Mouse (Mus musculus) kidney, adult 18-20 months (tissue): ENCODE results near the gene Prkce.

Source experiments
- DNase-seq: peaks from one replicate; pipeline ENCODE4 v3.0.0; 2021

Gene Prkce

DNA sequence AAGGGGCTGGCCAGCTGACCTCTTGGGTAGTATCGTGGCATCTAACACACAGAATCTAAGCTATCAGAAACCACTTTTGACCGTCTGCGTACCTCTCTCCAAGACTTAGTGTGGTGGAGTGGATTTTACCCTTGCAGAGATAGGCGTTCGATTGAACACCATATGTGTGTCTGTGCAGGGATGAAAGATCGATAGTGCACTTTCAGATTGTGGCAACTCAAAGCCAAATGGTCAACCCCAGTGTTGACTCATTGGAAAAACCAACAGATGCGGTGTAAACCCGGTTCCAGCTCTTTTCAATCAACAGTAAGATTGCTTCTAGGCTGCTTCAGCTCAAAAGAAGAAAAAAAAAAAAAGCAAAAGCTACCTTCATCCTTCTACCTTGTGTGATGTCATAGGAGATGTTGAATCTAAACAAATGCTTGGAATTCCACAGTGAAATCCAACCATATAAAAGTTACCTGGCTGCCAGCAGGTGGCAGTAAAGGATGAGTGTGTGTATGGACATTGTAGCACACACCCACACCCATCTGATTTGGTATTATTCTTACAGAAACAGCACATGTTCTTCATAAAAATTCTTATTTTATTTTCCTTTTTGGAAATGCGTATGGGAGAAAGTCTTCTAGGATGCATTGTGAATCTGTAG is 328.7 kb downstream of the Prkce start:
- DNase-seq = peak; percentile 47

DNA sequence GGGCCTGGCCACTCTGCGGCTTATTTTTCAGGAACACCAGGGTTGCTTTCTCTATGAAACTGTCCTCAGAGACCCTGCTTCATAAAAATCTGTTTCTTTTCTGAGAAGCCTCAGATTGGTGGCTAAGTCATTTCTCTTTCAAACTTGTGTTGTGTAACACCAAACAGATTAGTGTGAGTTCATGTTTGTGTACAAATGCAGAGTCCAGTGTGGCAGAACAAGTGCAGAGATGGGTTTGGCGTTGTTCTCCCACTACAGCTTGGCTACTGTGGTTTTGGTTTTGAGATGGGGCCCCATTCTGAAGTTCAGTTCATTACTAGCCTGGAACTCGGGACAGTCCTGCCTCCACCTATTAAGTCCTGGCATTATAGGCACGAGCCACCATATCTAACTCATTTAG is 329.7 kb downstream of the Prkce start:
- no peak for DNase-seq

DNA sequence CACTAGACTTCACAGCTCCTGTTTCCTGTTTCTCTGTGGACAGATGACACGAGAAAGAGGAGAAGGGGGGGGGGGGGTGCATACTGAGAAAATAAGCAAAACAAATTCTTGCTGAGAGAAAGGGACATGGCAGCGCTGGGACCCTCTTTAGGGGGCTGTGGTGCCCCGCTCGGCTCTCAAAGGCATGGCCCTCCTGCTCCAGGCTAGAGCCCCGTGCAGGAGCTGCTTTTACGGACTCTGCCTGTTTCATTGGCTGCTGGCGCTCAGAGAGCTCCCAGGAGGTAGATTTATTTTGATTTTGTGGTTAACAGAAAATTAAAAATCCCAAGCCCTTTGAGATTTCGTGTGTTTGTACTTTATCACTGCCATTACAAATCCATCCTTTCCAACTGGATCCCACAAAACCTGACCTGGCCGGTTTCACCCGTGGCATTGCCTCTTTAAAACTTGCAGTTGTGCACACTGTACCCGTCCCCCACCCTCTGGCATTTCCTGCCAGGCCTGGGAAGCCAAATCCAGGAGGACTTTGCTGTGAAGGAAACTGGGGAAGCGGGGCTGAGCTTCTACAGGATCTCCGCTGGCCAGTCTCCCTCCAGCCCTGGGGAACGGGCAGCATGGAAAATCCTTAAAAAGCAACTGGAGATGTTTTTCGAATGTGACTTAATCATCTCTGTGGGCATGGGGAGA is 331.9 kb downstream of the Prkce start:
- peak; percentile 60 for DNase-seq

DNA sequence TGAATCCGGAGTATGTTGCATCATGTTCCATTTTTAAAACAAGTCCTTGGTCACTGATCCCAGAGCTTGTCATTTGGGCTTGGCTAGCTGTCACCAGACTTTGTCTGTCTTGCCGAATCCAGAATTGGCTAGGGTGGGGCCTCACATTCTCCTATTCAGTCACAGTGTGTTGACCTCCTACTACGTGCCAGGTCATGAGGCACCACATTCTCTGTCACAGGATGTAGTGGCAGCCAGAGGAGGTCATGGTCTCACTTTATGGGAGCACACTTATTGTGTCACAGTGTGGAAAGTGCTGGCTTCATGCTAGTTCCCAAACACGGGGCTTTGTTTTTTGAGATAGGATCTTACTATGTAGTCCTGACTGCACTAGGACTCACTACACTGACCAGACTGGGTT is 333.8 kb downstream of the Prkce start:
- no peak for DNase-seq

DNA sequence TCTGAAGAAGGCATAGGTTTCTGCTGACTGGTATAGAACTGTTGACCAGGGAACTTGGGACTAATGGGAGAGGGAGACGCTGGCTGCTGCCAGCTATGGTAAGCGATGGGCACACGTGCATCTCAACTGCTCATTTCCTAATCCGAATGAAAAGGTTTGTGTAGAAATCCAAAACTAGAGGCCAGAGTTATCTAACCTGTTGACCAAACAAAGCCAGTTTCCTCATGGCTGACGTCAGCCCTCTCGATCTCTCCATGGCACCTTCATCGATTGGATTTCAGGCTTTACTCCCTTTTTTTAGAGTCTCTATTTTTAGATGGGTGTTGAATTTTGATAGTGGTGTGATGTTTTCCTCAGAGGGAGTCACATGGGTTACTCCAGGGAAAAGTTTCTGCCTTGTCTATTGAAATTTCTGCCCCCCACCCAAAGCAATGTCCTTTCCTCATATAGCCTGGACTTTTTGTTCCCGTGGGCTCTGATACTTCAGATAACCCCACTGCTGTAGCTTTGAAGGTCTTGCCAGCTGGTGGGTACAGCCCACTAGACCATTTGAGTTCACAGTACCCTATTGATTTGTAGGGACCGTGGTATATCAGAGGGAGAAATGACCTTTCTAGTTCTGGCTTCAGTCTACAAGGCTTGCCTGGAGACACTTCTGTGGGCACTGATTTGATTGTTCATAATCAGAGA is 335.8 kb downstream of the Prkce start:
- no peak for DNase-seq

DNA sequence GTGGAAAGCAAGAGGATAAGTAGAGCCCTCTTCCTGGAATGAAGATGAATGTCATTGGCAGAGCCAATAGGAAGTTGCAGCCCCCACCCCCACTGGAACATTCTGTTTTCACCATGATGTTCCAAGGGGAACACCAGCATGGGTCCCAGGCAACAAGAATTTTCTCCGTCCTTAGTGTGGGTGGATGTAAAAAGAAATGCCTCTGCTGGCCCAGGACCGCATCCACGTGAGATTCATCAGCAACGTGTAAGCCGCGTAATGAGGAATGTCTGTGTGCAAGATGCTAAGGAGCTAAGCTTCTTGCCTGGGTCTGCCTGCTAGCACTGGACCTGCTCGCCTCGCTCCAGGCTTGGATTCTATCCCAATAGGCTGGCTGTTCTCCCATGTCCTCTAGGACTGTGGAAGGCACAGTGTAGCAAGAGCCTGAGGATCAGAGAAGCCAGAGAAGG is 337.6 kb downstream of the Prkce start, which contains the start of gene Gm10309:
Gene Gm10309 (minus strand): TSS at position 50 of the 449 bp plus-strand sequence.
- DNase-seq = peak; percentile 24

DNA sequence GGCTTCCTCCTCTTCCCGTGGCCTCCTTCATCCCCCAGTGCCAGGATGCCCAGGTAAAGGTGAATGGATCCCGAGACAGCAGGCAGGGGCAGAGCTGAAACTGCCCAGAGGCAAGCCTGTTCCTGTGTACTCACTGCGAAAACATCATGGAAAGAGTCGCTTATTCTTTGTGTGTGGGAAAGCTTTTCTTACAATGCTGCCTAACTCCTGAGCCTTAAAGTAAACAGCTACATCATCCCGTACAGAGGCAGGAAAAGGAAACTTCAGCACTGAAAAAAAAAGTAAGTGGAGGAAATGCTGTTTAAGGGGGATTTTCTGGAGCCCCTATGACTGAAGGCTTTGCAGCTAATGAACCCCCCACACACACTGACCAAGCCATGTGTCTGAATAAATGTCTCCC is 339.3 kb downstream of the Prkce start:
- no peak for DNase-seq

DNA sequence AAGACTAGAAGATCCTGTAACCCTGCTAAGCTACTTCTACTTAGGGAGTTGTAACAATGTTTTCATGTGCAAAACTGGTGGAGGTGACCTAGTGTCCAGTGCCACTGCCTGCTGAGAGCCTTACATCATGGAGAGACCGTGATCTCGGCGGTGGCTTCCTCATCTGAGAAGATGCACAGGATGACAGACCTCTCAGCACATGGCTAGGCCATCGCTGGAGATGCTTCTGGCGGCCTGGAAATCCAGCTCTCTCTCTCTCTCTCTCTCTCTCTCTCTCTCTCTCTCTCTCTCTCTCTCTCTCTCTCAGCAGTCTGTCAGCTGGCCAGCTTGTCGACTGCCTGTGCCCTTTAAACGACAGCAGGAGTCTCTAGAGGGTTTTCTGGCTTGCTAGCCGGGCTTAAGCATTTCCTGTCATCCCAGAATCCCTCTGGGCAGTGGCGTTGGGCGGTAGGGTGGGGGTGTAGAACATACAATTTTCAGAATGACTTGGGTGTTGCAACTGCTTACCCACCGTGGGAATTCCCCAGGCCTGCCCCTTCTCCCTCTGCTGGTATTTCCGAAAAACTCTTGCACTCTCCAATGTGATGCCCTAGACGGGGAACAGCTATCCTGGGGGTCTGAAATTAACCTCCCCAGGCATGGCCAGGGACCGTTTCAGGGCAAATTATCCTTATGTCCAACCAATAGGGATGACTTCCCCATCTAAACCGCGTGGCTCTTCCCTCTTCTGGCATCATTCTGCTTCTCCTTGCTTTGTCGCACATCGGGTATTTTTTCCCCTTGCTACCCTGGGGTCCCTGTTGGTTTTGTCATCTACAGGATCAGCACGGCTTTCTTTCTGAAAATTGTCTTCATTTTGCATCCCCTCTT is 340.0 kb downstream of the Prkce start:
- peak; percentile 49 for DNase-seq

DNA sequence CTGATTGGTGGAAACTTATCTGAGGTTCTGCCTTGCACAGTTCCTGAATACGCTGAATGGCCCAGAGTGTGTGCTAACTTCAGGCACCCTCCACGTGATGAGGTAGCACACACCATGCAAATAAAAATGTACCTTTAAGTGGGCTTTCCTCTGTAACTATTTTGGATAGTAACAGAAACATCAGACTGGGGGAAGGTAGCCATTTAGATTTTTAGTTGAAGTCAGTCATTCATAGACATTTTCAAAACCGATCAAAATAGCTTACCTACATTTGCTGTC is 340.6 kb downstream of the Prkce start:
- no peak for DNase-seq

DNA sequence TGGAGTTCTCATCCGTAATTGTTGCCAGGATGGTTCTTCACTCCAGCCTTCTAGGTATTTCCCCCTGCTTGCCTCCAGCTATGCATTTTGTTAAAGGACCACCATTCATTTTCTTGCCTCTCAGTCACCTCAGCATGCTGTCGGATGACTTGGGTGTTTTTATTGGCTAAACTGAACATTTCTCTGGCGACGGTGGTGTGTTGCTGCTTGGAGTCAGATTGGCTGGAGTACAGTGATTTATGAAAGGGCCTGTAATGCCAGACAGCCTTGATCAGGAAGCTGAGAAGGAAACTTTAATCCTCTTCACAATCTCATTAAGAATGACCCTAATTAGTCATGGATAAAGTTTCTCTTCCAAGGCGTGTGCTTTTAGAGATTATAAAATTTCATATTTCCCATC is 342.3 kb downstream of the Prkce start:
- no peak for DNase-seq

DNA sequence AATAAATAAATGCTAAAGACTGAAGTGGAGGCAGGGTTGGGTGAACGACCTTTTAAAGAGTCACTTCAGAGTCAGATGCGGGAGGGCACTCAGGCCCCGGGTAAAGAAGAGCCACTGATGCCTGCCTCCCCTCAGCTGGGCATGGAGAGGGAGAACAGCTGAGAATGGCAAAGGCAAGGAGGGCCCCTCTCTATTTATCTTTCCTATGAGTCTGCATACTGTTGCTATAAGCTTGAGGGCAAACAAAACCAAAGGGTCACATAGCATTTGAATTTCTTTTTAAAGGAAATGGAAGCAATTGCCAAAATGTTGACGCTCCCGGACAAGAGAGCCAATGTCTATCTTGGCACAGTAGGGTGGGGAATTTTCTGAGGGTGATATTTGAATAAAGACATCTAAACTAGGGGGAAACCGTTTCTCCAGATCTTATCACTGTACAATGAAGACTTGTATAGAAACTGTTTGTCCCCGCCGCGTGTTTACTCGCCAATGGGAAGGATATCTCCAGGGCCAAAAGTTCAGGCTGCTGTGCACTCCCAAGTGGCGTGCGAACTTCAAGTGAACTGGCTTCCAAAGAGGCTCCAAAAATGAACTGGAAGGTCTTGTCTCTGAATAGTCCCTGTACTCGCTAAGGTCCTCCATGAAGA is 347.5 kb downstream of the Prkce start:
- no peak for DNase-seq

DNA sequence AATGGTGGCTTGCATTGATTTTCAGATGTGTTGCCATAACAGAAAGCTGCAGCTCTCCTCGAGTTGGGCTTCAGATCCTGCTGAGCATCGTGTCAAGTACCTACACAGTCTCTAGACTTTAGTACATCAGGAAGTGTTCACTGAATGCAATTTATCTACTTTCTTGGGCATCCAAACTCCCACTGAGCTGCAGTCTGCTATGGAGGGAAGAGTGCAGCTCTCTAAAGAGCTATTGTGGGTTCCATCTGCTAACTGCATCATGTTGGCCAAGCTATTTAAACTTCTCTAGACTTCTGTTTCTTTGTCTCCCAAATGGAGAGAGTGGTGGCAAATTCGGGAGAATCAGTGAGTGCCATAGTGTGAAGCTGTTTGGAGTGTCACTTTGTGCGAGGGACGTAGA is 349.0 kb downstream of the Prkce start:
- no peak for DNase-seq

DNA sequence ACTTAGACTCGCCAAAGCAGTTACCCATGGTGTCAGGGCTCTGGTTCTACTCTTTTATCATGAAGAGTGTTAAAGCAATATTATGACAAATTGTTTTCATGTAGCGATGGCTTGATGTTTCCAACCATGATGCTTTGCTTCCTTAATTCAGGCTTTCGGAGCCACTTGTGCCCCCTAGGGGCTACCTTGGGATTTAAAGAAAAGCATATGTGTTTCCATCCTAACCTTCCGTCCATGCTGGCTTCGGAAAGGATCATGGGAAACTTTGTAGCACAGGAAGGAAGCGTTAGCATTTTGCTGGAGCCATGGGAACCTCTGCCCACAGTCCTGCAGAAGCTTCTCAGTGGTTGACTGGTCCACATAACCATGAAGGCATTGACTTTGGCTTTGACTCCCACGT is 351.0 kb downstream of the Prkce start:
- DNase-seq = no peak

DNA sequence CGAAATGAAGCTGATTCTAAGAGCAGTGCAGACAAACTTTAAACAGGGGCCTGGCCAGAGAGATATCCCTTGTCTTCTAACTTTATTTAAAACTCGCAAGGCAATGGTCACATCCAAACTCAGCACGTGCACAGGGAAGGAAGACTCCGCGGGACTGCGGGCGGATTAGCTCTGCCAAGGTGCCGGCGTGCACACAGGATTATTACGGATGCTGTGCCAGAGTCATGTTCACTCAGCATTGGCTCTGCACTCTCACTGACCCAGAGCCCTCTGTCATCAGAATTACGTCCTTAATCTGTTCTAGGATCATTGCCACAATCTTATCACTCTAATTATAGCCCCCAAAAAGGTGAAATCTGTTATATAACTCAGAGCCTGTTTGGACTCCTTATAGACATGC is 353.7 kb downstream of the Prkce start:
- no peak for DNase-seq

DNA sequence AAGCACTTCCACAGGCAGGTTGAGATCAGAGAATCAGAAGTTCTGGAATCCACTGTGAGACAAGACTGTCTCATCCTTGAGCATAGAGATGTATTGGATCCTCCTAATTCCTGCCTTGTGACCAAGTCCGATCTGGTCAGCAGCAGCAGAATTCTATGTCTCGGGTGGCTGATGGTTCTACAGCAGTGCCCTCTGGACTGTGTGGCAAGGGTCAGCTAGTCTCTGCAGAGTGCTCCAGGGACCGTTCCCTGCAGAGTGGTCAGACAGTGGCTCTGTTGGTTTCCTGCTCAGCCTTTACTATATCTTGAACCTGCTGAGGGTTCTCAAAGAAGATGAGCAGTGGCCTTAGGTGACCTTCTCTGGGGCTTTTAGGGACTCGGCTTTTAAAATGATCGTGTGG is 355.1 kb downstream of the Prkce start:
- DNase-seq = no peak

DNA sequence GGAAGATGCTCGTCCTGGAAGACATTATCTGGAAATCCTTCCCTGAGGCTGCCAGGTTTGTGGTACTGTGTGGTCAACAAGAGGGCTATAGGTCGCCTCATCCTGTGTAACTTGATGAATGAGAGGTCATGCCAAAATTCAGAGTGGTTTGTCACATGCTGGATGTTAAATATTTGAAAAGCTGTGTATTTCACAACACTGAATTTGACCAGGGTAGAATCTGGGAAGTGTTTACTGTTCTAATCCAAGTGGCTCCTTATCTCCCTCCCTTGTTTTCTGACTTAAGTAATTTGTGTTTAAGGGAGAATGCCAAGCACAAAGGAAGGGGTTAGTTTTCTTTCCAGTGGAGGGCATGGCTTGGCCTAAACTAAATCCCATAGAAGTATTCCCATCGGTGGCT is 355.8 kb downstream of the Prkce start:
- DNase-seq = no peak

DNA sequence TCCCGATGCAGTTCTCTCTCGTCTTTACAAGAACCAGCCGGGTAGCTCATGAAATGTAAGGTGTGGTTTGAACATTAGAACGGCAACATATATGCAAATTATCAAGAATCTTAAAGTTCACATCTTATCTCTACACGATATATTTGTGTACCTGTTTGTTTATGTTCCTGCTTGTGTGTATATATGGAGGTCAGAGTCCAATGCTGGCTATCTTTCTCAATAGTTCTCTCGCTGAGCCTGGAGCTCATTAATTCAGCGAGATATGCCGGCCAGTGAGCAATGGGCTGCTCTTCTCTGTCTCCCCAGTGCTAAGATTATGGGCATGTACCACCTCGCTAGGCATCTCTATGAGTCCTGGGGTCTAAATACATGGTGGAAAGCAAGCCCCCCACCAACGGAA is 356.3 kb downstream of the Prkce start:
- DNase-seq = no peak

DNA sequence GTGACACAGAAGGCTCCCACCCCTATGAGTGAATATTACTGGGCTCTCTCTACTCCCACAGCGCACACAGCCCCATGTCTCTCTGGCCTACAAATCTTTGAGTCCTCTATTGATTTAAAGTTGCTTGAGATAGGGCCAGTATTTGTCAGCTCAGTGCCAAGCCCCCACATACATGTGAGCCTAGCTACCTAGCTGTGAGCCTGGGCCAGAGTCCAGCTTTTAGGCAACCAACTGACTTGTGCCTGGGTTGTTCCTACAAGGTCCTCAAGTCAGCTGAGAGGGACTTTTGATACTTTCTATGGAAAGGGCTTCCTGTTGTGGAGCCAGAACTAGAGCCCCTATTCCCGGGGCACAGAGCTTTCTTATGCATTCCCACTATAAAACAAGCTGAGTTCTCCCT is 357.5 kb downstream of the Prkce start:
- DNase-seq = no peak

DNA sequence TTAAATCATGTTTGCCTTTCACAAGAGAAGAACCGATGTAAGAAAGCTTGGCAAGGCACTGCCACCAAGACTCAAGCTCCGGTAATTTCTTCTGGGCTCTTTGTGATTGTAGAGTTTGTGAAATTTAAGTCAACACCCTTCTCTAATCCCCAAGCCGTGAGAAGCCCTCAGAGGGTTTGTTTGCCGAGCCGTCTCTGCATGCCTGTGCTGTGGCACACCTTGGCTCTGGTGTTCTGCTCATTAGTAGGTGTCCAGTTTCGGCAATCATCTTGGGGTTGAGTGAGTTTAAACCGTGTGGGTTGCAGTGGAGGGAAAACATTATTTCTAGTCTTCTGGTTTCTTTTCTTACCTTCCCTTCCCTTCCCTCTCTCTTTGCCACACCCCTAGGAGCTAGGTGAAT is 358.4 kb downstream of the Prkce start:
- DNase-seq = no peak

DNA sequence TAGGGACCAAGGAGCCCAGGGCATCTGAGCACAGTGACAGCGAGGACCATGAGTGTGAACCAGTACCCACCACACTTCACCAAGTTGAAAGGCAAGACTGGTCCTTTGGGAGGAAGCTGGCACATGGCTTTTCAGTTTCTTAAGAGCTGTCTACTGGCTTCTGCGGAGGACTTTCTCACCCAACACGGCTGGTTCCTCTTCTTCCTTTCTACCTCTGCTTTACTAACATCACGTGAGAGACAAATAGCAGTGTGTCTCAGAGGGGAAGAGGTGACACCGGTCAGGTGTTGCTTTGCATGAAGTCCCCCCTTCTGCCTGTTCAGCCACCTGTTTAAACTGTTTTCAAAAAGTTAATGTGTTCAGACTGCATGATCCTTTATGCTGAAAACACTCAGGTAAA is 359.7 kb downstream of the Prkce start:
- no peak for DNase-seq

DNA sequence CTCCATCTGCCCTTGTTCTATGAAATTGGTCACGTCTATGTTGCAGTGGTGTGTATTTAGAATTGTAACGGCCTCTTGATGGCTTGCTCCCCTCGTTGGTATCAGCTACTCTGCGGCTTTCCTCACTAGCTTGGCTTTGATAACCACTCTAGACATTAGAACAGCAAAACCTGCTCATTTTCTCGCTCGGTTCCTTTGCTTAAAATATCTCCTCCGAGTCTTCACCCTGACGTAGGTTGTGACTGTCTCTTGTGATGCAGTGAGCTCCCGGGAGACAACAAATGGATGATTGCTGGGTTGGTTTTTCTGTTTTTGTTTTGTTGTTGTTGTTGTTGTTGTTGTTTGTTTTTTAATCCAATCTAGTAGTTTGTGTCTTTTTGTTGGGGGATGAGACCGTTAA is 361.4 kb downstream of the Prkce start:
- no peak for DNase-seq

DNA sequence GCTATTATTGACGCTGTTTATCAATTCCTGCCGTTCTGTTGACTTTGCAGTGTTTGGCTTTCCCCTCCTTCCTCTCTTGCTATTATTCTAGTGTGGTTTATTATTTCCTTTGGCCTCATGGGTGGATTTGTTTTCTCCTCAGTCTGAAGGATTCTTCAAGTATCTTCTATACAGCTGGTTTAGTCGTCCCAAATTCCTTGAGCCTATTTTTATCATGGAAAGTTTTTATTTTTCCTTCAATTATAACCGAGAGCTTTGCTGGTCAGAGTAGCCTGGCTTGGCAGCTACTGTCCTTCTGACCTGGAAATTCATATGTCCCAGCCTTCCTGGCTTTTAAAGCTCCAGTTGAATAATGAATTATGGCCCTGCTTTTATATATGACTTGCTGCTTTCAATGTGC is 361.8 kb downstream of the Prkce start:
- DNase-seq = no peak

DNA sequence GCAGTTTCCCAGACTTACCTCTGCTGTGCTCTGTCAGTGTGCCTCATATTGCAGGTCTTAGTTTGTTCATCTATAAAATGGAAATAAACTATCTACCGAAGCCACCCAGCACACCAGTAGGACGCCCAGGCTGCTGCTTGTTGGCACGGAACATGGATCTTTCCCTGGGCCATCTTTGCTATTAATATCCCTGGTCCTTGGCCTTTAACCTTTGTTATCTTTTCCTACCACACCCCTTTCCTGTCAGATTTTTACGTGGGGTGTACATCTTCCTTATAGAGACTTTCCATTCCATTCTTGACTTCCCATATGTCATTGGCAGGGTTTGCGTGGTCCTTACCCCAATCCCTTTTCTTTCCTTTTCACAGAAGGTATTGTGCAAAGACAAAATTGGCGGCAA is 363.6 kb downstream of the Prkce start:
- DNase-seq = no peak
